Mouse (Mus musculus) frontal cortex, adult (tissue): ENCODE data around the gene Ephb1.

Experiments
- ATAC-seq: cut with Nextera tagmentation; 2 replicates; pipeline ENCODE4 v1.9.2; 2017; ENCODE audit warnings: mild to moderate bottlenecking, moderate library complexity, mixed read lengths; ENCODE audit not compliant: low TSS enrichment

Ephb1 gene

DNA sequence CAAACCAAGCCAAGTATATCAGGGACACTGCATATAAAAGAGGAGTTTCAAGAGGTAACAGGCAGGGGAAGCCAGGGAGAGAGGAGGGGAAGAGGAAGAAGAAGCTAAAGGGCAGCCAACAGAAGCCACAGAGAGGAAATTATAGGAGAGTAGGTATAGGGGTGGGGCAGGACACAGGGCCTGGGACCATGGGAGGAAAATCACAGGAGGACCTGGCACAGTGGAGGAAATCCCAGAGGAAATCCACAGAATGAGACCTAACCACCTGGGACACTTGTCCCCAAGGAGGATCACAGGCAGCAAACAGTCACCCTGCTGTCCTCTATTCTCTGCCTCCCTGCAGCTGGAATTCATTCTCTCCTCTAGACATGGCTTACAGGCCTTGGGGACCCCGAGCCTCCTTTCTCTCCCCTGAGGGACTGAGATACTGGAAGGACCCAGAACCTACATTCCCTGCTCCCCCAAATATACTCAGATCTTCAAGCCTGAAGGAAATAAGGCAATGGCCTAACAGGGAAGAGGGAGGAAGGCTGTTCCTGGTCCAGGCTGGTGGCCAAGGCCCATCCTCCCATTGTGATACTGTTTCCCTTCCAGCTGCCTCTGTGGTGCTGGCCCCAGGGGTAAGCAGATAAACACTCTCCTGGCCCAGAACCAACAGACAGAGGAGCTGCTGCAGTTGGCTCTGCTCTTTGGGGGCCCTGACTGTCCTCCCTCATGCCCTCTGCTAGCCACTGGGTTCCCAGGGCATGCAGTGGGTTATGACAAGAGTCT lies 47.7 kb downstream of the Ephb1 start:
- peak; percentile 59 for ATAC-seq

DNA sequence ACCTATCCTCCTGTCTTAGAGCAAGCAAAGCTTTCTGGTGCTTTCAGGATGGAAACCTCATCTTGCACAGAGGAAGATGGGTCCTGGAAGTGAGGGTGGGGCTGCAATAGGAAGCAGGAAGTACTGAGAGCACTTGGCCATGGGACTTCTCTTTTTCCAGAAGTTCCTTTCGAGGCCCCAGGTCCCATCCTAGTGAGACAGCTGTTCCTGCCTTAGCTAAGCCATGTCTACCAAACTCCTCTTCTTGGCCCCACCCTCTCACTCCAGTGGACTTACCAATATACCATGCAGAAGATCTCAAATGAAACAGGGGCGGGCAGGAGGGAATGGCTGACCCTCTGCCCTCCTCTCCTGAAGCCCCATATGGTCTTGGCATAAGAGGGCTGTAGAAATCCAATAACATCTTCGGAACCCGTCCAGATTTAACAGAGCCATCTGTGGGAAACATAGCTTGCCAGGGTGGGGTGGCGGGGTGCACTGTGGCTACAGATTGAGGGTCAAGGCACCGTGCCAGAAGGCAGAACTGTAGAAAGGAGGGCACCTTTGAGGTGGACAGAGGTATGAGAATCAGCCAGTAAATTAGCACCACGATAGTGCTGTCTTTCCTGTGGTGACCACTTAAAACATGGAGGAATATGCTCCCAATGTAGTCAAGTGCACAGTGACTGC lies 48.9 kb downstream of the Ephb1 start:
- no peak for ATAC-seq

DNA sequence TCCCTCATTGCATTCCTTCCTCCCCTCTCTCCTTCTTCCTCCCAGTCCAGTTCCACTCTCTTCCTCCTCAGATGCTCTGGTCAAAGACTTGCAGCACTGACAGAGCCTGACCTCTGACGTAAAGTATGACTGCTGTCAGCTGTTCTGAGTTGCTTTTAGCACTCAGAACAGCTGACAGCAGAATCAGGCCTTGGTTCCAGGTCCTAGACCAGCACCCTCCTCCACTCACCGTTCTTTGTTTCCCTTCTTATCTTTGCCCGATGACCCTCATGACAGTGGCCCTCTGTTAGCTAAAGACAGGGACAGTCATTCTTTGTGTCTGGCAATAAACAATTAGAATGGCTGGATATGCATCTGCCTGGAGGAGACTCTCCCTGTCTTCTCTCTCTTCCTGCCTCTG lies 49.7 kb downstream of the Ephb1 start:
- 0 out of 2 replicates have a peak, but pooled peaks have one; percentile 15 for ATAC-seq

DNA sequence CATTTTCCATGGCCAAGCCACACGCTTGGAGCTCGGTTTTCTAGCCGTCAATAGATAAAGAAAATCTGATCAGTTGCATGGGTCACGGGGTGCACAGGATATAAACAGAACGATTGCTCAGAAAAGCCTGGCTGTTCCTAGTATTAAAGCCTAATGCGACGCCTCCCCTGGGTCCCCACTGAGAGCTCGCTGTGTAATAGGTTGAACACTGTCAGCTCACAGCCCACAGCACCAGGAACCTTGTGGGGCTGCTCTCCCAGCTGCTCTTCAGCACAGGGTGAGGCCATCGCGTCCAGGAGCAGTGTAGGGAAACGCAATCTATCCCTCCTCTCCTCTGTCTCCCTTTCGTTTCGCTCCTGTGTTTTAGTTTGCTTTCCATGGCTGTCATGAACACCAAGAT lies 50.6 kb downstream of the Ephb1 start:
- no peak for ATAC-seq

DNA sequence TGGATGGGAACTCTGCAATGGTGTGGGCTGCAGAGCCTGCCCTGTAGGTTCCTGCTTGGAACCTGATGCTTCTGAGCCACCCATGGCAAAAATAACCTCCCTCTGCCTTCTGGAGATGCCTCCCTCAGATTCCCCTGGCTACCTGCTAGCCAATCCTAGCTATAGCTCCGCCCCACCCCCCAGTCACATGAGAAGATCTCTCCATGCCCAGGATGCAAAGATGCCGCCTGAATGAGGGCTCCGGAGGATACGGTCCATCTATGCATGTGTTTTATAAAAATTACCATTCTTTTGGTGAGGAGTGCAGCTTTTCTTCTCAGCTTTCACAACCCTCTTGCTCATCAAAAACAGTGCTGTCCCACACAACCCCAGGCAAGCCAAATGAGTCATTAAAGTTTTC lies 53.5 kb downstream of the Ephb1 start:
- peak; percentile 54 for ATAC-seq

DNA sequence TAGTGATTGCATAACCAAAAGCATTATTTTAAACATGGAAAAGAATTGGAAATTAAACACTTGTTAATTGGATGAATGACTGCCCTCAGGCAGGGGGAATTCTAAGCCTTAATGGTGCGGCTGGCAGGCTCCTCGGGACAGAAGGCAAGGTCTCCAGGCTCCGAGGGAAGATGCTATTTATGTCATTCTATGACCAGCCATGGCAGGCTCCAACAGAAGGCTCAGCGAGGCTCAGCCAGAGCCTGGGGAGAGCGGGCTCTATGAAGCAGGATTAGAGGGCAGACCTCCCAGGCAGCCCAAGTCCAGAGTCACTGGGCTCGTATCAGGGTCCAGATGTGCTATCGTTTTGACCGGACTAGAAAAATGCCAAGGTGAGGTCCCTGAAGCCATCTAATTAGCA lies 55.8 kb downstream of the Ephb1 start:
- ATAC-seq: no peak

DNA sequence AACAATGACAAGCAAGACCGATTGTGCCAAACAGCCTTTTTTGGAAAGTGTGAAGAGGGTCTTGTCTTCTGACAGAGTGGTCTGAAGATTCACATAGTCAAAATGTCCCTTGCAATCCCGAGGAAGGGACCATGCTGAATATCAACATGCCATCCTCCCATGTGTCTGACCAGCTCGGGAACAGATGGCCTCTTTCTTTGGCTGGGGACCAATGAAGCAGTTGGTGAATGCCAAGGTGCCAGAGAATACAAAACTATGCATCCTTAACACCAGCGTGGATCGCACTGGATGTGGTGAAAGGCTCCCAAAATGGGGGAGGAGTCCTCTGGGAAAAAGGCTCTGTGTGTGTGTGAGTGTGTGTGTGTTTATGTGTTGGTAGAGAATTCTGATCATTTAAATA lies 56.5 kb downstream of the Ephb1 start:
- ATAC-seq: 0 out of 2 replicates have a peak, but pooled peaks have one; percentile 16

DNA sequence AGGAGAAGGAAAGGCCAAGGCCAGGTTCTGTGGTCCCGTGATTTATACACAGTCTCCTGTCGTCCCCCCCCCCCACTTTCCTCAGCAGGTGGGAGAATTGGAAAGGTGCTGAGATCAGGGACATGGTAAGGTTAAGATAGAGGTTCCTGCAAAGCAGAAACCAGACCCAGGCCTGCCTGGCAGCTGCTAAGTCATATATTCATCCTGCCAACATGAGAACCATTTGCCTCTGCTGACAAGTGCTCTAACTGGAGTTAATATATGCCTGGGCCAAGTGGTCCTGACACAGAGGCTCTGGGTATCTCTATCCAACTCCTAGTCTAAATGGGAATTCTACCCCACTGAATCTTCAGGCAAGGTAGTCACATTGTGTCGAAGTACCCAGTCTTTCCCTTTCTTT lies 57.3 kb downstream of the Ephb1 start:
- no peak for ATAC-seq

DNA sequence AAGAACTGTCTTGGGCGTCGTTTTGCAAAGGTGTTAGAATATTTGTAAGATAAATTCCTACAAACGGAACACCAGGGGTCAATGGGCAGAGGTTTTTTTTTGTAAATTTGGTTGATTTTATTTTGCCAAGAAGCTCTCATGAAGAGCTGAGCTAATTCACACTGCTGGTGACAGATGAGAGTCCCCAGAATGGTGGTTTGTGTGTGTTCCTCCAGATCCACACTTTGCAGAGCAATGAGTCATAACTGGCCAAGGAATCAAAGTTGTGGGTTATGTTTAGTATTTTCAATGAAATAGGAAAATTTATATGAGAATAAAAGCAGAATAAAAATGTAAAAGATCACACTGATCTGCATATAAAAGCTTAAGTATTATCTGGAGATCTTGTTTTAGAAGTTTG lies 60.9 kb downstream of the Ephb1 start:
- peak; percentile 76; the same call in 1 of the 2 replicates for ATAC-seq

DNA sequence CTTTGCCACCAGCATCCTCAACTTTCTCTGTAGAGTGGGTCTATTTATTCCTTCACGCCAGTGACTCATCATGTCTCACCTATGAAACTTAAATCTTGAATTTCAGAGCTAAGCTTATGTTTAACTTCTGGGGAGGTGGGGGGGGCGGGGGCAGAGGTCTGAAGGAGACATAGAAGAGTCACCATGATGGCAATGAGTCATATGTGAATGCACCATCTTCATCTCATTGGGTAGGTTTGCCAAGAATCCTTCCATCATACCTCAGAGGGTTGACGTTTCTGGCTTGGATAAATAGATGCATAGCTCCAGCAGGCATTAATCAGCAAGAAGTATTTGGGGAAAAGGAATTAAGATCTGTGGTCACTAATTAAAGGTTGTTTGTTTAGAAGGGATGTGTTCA lies 63.3 kb downstream of the Ephb1 start:
- ATAC-seq: no peak

DNA sequence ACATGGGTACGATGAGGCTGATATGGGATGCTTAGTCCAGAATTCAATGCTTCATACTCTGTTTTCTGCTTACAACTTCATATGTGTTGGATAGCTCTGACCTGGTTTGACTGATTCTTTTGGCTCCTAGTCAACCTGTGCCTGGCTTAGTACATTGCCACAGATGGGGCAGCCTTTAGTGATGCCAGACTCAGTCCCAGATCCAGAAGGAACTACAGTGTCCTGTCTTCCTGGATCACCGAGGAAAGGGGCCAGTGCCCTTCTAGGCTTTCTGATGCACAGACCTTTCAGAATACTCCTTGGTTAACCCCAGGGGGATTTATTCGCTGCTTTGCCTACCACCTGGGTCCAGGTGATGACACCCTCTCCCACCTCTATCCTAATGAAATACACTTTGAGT lies 66.1 kb downstream of the Ephb1 start:
- ATAC-seq: no peak

DNA sequence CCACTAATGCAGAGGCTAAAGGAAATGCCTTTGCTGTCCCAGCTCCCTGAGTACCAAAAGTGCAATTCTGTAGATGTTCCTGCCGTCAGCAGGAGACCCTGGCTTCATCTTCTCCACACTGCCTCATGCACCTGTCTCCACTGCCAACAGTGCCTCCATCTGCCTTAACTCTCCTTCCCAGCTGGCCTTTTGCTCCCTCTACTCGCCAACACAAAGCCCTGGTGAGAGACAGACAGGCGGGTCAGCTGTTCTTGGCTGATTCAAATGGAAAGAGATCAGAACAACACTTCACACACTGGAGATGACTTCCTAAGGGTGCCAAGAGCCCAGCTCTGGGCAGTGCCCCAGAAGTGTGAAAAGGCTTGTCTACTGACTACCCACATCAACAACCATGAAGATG lies 78.6 kb downstream of the Ephb1 start:
- ATAC-seq: no peak

DNA sequence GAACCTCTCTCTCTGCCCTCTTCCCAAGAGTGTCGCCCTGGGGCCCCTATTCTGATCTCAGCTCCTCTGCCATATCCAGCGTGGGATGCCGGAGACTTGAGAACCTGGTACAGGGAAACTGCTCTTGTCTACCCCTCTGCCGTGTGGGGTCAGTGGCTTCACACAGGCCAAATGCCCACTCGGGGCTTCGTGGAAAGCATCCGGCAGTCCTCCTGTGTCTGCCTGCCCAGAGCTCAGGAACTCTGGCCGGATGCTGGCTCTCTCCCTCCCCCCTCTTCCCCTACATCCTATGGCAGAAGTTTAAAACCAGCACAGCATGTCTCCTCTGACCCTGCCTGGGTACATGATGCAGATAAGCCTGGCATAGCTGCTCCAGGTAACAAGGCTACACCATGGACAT lies 80.5 kb downstream of the Ephb1 start:
- no peak for ATAC-seq

DNA sequence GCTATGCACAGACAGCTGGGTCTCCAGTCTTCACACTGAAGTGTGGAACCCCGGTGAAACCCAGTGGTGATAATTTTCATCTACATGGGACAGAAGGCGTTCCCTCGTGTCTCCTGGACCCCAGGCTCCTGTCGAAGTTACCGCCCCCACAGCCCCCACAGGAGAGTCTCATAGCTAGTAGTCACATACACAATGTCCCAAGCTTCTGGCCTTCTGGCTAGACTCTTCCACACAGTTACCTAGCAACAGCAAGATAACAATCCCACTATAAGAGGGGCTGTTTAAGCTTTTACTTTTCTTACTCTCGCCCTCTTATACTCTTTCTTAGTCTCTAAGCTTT lies 81.1 kb downstream of the Ephb1 start:
- no peak for ATAC-seq

DNA sequence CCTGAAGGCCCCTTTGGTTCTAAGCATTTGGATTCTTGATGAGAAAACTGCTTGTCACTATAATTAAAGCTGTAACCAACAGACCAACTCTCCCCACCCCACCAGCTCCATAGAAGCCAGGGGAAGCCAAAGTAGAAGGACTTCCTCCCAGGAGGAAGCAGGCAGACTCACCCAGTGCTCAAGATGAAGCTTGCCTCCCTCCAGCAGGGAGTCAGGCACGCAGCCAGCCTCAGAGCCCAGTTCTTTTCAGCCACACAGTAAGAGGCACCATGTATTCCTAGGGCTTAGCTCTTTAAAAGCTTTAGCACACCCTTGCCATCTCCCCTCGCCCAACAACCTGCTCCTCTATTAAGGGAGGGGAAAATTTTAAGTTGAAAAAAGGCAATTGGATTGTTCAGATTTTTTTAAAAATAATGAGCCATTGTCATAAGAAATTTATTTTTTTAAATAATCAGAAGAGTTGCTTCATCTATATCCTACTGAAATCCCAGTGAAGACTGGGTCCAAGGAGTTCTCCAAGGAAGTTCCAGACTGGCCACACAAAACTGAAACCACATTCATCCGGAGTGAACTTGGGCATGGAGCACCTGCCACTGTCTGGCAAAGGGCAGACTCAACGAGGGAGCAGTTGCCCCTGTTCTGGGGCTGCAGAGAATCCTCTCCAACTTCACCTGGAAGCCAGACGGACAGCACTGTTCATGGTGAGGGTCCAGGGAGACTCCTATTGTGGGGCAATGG lies 81.6 kb downstream of the Ephb1 start:
- peak; percentile 55 for ATAC-seq

DNA sequence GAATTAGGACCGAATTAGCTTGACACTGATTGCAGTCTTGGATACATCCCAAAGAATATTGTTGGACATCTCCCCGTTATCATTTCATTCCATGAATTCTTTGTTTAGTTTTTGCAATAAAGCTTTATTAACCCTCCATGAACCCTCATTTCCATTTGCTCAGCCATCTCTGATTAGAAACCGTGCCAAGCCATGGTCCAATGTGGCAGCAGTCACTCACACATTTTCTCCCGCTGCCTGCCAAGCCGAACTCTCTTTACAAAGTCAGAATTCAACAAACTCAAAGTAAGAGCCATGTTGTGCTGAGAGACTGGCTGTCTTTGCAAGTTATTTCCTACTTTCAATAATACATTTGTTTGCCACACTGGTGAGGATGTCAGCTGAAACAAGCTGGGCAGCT lies 84.0 kb downstream of the Ephb1 start:
- ATAC-seq: no peak

DNA sequence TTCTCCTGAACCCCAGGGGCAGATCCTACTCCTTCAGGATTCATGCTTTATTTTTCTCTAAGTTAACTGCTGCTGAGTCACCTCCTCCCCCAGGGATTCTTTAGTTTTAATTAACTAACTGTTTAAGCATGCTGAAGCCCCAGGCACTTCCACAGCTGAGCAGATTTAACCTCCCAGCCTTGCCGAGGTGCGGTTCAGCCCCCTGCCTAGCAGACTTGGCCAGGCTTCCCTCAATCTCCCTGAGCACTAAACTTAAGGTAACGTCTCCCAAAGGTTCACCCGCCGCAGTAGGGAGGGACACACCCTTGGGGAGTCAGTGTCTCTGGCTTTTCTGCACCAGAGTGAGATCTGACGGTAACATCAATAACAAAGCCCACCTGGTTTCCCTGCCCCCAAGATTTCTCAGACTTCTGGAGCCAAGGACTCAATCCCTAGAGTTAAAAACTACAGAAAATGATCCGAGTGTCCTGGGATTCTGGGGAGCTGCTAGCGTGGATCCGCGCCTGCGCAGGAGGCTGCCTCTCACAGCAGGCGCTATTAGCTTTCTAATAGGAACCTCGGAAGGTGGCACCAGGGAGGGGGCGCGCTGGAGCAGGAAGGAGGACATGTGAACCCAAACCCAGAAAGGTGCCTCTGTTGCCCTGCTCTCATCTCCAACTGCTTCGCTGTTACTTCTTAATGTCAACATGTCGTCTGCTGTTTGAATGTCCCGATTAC lies 87.0 kb downstream of the Ephb1 start:
- ATAC-seq: peak; percentile 73

DNA sequence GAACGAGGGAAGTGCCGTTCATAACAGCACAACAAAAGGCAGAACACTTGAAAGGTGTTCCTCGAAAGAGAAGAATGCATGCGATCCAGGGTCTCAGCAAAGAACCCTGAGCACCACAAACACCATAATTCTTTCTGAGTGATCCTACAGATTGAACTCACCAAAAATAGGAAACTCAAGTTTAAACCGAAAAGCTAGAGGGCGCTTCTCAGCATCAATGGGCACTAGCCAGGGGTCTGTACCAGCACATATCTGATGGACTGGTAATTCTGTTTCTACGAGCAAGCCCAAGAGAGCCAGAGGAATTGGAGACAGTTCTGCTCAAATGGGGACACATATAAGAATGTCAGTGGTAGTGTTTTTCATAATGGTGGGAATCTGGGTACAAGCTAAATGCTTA lies 90.7 kb downstream of the Ephb1 start:
- ATAC-seq: no peak

DNA sequence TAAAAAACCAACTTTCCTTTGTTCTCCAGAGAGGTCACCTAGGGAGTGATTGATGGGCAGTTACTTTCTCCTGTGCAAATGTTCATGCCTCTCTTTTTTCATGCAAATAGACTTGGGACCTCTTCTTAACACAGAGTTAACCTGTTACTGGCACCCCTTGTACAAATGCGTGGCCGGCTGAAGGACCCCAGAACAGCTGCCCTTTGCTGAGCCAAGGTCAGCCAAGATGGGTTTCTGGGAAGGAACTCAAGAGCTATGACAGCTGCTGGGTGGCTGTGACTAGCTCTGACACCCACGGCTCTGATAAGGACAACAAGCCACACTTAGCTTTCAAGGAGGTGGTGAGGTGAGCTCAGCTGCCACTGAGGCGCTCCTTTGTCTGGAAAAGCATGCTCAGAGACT lies 92.4 kb downstream of the Ephb1 start:
- no peak for ATAC-seq

DNA sequence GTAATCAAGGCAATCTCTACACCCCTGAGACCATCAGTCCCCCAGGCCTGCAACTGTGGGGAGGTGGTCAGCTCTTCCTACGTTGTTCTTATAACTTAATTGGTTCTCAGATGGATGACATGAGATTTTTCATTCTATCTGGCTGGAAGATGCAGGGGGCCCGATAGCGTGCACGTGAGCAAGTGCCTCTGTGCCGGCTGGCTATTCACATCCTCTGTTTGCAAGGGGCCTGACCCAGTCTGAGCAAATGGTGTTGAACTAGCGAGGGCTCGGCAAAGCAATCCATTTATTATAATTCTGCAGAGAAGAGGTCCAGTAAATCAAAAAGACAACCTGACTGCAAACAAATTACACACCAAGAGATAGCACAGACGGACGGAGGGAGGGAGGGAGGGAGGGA lies 93.0 kb downstream of the Ephb1 start:
- ATAC-seq: no peak

DNA sequence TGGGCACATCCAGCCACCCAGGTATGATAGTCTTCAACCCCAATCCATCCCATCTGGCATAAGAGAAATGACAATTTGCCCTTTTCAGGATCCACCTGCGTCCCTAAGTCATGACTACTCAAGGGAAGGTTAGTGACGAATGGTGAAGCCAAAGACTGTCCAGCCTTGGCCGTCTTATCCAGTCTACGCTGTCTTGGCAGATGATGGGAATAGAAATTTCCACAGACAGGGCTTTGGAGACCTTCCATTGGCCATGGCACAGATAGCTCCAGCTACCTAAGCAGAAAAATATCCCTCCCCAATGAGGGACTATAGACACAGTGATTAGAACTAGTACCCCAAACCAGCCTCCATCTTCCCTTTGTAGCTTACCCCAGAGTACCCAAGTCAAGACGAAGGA lies 98.1 kb downstream of the Ephb1 start:
- no peak for ATAC-seq

DNA sequence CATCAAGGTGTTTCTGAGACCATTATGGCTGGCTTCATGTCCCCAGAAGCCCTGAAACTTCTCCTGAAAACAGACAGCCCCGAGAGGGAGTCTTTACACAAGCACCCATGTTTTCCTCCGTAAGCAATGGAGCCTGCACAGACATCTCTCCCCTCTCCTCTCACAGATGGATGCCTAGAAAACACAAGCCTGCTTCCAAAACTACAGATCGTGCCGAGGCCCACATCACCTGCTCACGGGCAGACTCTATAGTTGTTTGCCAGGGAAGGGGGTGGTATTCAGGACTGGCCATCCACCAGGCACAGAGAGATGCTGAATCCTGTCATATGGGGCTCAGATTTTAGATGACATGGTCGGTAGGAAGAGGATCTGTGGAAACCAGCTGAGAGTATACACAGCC lies 98.7 kb downstream of the Ephb1 start:
- peak; percentile 63 for ATAC-seq
